11 mouse cellular contexts compared by ENCODE assay signal in genomic region chr4:141541851-141542250, GRCm38 (mm10). TPM values are rescaled to one million over a fixed set of nuclear protein-coding genes. Genes with fewer than 3 reads are reported as not detected.
DNase-seq lines count a peak whose midpoint lies in the region; ATAC-seq and TF ChIP-seq lines count a peak whose summit lies in the region.
"Had no signal": no experiment of that assay in that cellular context is flagged by ENCODE, and none has a peak within 500 bp of the region (broad histone marks: within the 10 kb centered on the region; RNA-seq: fewer than 3 reads in every experiment).

No protein-coding gene starts in this region.

- ATAC-seq in hindbrain, embryonic 11.5 days (ENCODE audit: low FRiP score) = no peak
- no peak for ATAC-seq in midbrain, embryonic 11.5 days (ENCODE audit: low FRiP score)

- H3K79me2 ChIP-seq in CH12.LX (replicated peaks; ENCODE audit: control insufficient read depth, extremely low read depth, insufficient read depth, poor library complexity, severe bottlenecking) = peaks cover 12% of the 10 kb centered on the region

- no peaks in the 10 kb centered on the region for H3K36me3 ChIP-seq in CH12.LX (replicated peaks in 1 of 2; ENCODE audit: control insufficient read depth in 1 of 2, insufficient read depth in 1 of 2, low read length in 1 of 2)
- H3K36me3 ChIP-seq in hindbrain, embryonic 11.5 days (ENCODE audit: control insufficient read depth, insufficient read depth, low read length) = no peaks in the 10 kb centered on the region
- no peaks in the 10 kb centered on the region for H3K36me3 ChIP-seq in midbrain, embryonic 11.5 days (ENCODE audit: control insufficient read depth, insufficient read depth, low read length)
- H3K36me3 ChIP-seq: embryonic facial prominence, embryonic 12.5 days had no signal

- no peak for TF ChIP-seq EP300 in CH12.LX (IDR thresholded peaks at IDR 0.05; ENCODE audit: low read length)

- H3K4me3 ChIP-seq in CH12.LX (replicated peaks in 1 of 3; ENCODE audit: low read depth in 2 of 3, low read length in 2 of 3, poor library complexity in 1 of 3) = no peak overlapping the region
- H3K4me3 ChIP-seq in hindbrain, embryonic 11.5 days (ENCODE audit: low read depth, low read length) = no peak overlapping the region
- no peak overlapping the region for H3K4me3 ChIP-seq in midbrain, embryonic 11.5 days (ENCODE audit: low read depth, low read length)
- H3K4me3 ChIP-seq: embryonic facial prominence, embryonic 12.5 days; megakaryocyte, embryonic 14.5 days had no signal

- dilution Hi-C loops in CH12.LX (cut with MboI; ENCODE audit: extremely low pct_ligation_motif_present, extremely low pct_unique_long_range_greater_than_20kb, low sequenced_read_pairs) = no loop called here

- H3K27ac ChIP-seq in CH12.LX (ENCODE audit: insufficient read depth, low read depth) = no peak overlapping the region
- no peak overlapping the region for H3K27ac ChIP-seq in hindbrain, embryonic 11.5 days (ENCODE audit: low read depth, low read length)
- H3K27ac ChIP-seq in midbrain, embryonic 11.5 days (ENCODE audit: low read depth, low read length) = no peak overlapping the region; the same call in 1 of the 2 replicates
- H3K27ac ChIP-seq: embryonic facial prominence, embryonic 12.5 days had no signal

- H3K4me2 ChIP-seq in CH12.LX (ENCODE audit: insufficient read depth, low read depth, poor library complexity, severe bottlenecking) = peak overlapping the region; percentile 1; the same call in 1 of the 2 replicates
- 0 out of 2 replicates have a peak overlapping the region, but pooled peaks have one; percentile 8 for H3K4me2 ChIP-seq in hindbrain, embryonic 11.5 days (replicated peaks; ENCODE audit: low read depth, low read length)
- H3K4me2 ChIP-seq in midbrain, embryonic 11.5 days = peak overlapping the region; percentile 12; the same call in 1 of the 2 replicates
- H3K4me2 ChIP-seq: embryonic facial prominence, embryonic 12.5 days had no signal

- whole genome bisulfite sequencing in hindbrain, embryonic 11.5 days = 25% methylated on average over 7 of the region's 7 CpGs
- 22% methylated on average over 7 of the region's 7 CpGs for WGBS in midbrain, embryonic 11.5 days

- H3K9ac ChIP-seq in CH12.LX (ENCODE audit: insufficient read depth, low read depth) = no peak overlapping the region
- H3K9ac ChIP-seq in hindbrain, embryonic 11.5 days (ENCODE audit: low read depth, low read length) = no peak overlapping the region
- no peak overlapping the region for H3K9ac ChIP-seq in midbrain, embryonic 11.5 days (ENCODE audit: low read length)
- H3K9ac ChIP-seq: embryonic facial prominence, embryonic 12.5 days had no signal

- TF ChIP-seq POLR2A in CH12.LX (IDR thresholded peaks at IDR 0.05; ENCODE audit: low read depth, low read length) = no peak

- no peak for TF ChIP-seq CTCF in CH12.LX (conservative IDR thresholded peaks at IDR 0.05 in 1 of 2, IDR thresholded peaks at IDR 0.05 in 1 of 2; ENCODE audit: low read depth in 2 of 2, low read length in 2 of 2)

- in situ Hi-C loops in CH12.LX (cut with MboI; ENCODE audit: low pct_ligation_motif_present, low pct_unique_long_range_greater_than_20kb, low sequenced_read_pairs) = no loop called here

- DNase-seq in cerebellum, postnatal 25 days = peak; percentile 43 to 70
- DNase-seq in cerebellum, adult 11 months = no peak
- no peak for DNase-seq in CH12.LX (ENCODE audit: extremely low read depth)
- DNase-seq in hindbrain, embryonic 11.5 days (ENCODE audit: low spot score) = peak; percentile 73
- peak; percentile 94 for DNase-seq in midbrain, embryonic 11.5 days (ENCODE audit: low spot score, missing footprints)
- no peak for DNase-seq in yolk sac, embryonic 10.5 days (ENCODE audit: low spot score)
- no peak for DNase-seq in thymus, adult 18-20 months
- DNase-seq in lung, postnatal 4 days = no peak
- DNase-seq: gastrocnemius, postnatal 25 days had no signal

- no peak for TF ChIP-seq RAD21 in CH12.LX (IDR thresholded peaks at IDR 0.05; ENCODE audit: low read depth, low read length)

- no peaks in the 10 kb centered on the region for H3K27me3 ChIP-seq in CH12.LX (replicated peaks)
- H3K27me3 ChIP-seq in hindbrain, embryonic 11.5 days (ENCODE audit: control insufficient read depth, insufficient read depth, low read length) = no peaks in the 10 kb centered on the region
- H3K27me3 ChIP-seq in midbrain, embryonic 11.5 days (ENCODE audit: control insufficient read depth, insufficient read depth, low read length) = no peaks in the 10 kb centered on the region
- H3K27me3 ChIP-seq: embryonic facial prominence, embryonic 12.5 days; megakaryocyte, embryonic 14.5 days had no signal

- no peaks in the 10 kb centered on the region for H3K9me3 ChIP-seq in CH12.LX (replicated peaks; ENCODE audit: low read length)
- no peaks in the 10 kb centered on the region for H3K9me3 ChIP-seq in hindbrain, embryonic 11.5 days (ENCODE audit: control insufficient read depth, low read length)
- no peaks in the 10 kb centered on the region for H3K9me3 ChIP-seq in midbrain, embryonic 11.5 days (ENCODE audit: control insufficient read depth, low read length)
- H3K9me3 ChIP-seq: embryonic facial prominence, embryonic 12.5 days; megakaryocyte, embryonic 14.5 days had no signal

- peaks cover 4 to 32% of the 10 kb centered on the region in 2 experiments; a peak in 2 of 4 replicates for H3K4me1 ChIP-seq in CH12.LX (ENCODE audit: control insufficient read depth in 1 of 2, insufficient read depth in 2 of 2)
- no peaks in the 10 kb centered on the region; the same call in 1 of the 2 replicates for H3K4me1 ChIP-seq in hindbrain, embryonic 11.5 days (replicated peaks; ENCODE audit: control insufficient read depth, insufficient read depth, low read length)
- H3K4me1 ChIP-seq in midbrain, embryonic 11.5 days (ENCODE audit: control insufficient read depth, insufficient read depth, low read length) = peaks cover 17% of the 10 kb centered on the region
- H3K4me1 ChIP-seq: embryonic facial prominence, embryonic 12.5 days had no signal

TF ChIP-seq in CH12.LX, 34 proteins besides CTCF, POLR2A, EP300 and RAD21:
- peak; percentile 50 for TF ChIP-seq BHLHE40 (IDR thresholded peaks at IDR 0.05; ENCODE audit: low read depth, low read length)
- no peak for TF ChIP-seq JUN (IDR thresholded peaks at IDR 0.05; ENCODE audit: insufficient read depth, low read depth, low read length)

RNA-seq across cellular contexts. Expression of gene Spen, which starts 3.5 kb away (rescaled TPM):
- total RNA-seq in CH12.LX (2012; rRNA removed) (10.2 and 10.8 TPM in 2 replicates), CH12.LX (2014; rRNA removed) (2.6 and 4.0 TPM in 2 replicates)
- polyA plus RNA-seq in CH12.LX (2012; ENCODE audit: insufficient read length, low read depth) = 21.3 and 21.6 TPM in 2 replicates
- polyA plus RNA-seq in hindbrain, embryonic 11.5 days (2014; fragmentation: Nextera tagmentation; extraction: Ambion mirVana) = 17.6 and 22.0 TPM in 2 replicates
- polyA plus RNA-seq in midbrain, embryonic 11.5 days (2014; fragmentation: Nextera tagmentation; extraction: Ambion mirVana) = 15.7 and 17.1 TPM in 2 replicates

Comparison
In these comparisons a context has a peak if more than half of its experiments do, and no peak if none do; other contexts are left out.
1. DNase-seq: peak in cerebellum, postnatal 25 days (2 of 2), hindbrain, embryonic 11.5 days (single experiment) and midbrain, embryonic 11.5 days (single experiment); none in cerebellum, adult 11 months (single experiment), CH12.LX (single experiment), yolk sac, embryonic 10.5 days (single experiment), thymus, adult 18-20 months (0 of 2) and lung, postnatal 4 days (0 of 2).
2. Peak in every context shown above with its lines, with median percentiles within 50 percentile points of each other: H3K4me2 ChIP-seq.